In the genomic region with DNA sequence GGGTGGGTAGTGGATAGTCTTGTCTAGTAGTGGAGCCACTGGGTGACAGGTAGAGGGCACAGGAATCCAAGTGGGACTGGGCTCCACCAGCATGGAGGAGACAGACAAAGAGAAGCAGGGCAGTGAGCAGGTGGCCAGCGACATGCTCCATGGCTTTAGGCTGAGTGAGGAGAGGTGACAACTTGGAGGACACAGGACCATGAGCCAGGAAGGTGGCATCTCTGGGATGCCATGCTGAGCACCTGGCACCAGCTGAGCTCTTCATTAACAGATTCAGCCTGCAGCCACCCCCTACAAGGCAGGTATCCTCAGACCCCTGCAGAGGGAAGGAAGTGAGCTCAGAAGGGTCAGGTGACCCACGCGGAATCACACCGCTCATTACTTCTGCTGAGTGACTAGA, we compare ENCODE assay signal across 25 mouse cellular contexts.
DNase-seq lines count a peak whose midpoint lies in the region; ATAC-seq and TF ChIP-seq lines count a peak whose summit lies in the region.
"Had no signal": no experiment of that assay in that cellular context is flagged by ENCODE, and none has a peak within 500 bp of the region (broad histone marks: within the 10 kb centered on the region; RNA-seq: fewer than 3 reads in every experiment).

No protein-coding gene starts in this region.

- no peak for ATAC-seq in intestine, embryonic 14.5 days (replicated peaks; ENCODE audit: low FRiP score, low TSS enrichment, low read depth)
- no peak for ATAC-seq in intestine, postnatal 0 days
- ATAC-seq in forebrain, embryonic 14.5 days, result no peak
- ATAC-seq: forebrain, embryonic 15.5 days; intestine, embryonic 15.5 days had no signal

- no peaks in the 10 kb centered on the region for H3K36me3 ChIP-seq in intestine, embryonic 14.5 days (ENCODE audit: control insufficient read depth, insufficient read depth, low read length)
- H3K36me3 ChIP-seq in intestine, postnatal 0 days (ENCODE audit: control insufficient read depth, insufficient read depth), result no peaks in the 10 kb centered on the region
- H3K36me3 ChIP-seq in forebrain, embryonic 14.5 days (ENCODE audit: control insufficient read depth, insufficient read depth, low read length), result no peaks in the 10 kb centered on the region
- H3K36me3 ChIP-seq: embryonic facial prominence, embryonic 12.5 days; forebrain, embryonic 15.5 days; heart, embryonic 12.5 days; intestine, embryonic 15.5 days; liver, embryonic 13.5 days had no signal

- no peak overlapping the region for H3K4me2 ChIP-seq in intestine, embryonic 14.5 days (ENCODE audit: low read length)
- no peak overlapping the region for H3K4me2 ChIP-seq in intestine, postnatal 0 days (replicated peaks; ENCODE audit: low read depth)
- no peak overlapping the region for H3K4me2 ChIP-seq in forebrain, embryonic 14.5 days (ENCODE audit: low read length)
- H3K4me2 ChIP-seq: embryonic facial prominence, embryonic 12.5 days; forebrain, embryonic 15.5 days; heart, embryonic 12.5 days; hindbrain, embryonic 14.5 days; intestine, embryonic 15.5 days; liver, embryonic 13.5 days; midbrain, embryonic 11.5 days had no signal

- H3K4me3 ChIP-seq in intestine, embryonic 14.5 days (ENCODE audit: low read depth, low read length), result no peak overlapping the region
- no peak overlapping the region for H3K4me3 ChIP-seq in intestine, postnatal 0 days (ENCODE audit: low read depth, low read length)
- no peak overlapping the region for H3K4me3 ChIP-seq in forebrain, embryonic 14.5 days (ENCODE audit: low read depth, low read length)
- H3K4me3 ChIP-seq: embryonic facial prominence, embryonic 12.5 days; forebrain, embryonic 15.5 days; heart, embryonic 12.5 days; intestine, embryonic 15.5 days; layer of hippocampus, adult 2 months; liver, embryonic 13.5 days had no signal

- peak; percentile 44 for DNase-seq in intestine, embryonic 14.5 days (ENCODE audit: low spot score)
- DNase-seq in cerebellum, adult 11-12 months, result peak; percentile 62
- peak; percentile 10 for DNase-seq in cerebellum, adult 8-10 months
- peak; percentile 42 to 51 for DNase-seq in cerebellum, postnatal 36 days
- no peak for DNase-seq in forebrain, embryonic 14.5 days (ENCODE audit: low spot score)
- no peak for DNase-seq in right cerebral cortex, postnatal 36 days (ENCODE audit: low spot score in 2 of 2)
- DNase-seq: adrenal gland, adult 8-10 months; gastrocnemius, postnatal 10 days; heart, adult 18-20 months; heart, postnatal 10 days; kidney, postnatal 25 days; layer of hippocampus, postnatal 36 days; liver, embryonic 13.5 days; lung, adult 2 months; lung, postnatal 14 days; right cerebral cortex, postnatal 14 days; spleen, adult 18-20 months had no signal

- H3K9me3 ChIP-seq in intestine, embryonic 14.5 days (ENCODE audit: control insufficient read depth, low read length), result no peaks in the 10 kb centered on the region
- no peaks in the 10 kb centered on the region for H3K9me3 ChIP-seq in intestine, postnatal 0 days (ENCODE audit: control insufficient read depth)
- no peaks in the 10 kb centered on the region for H3K9me3 ChIP-seq in forebrain, embryonic 14.5 days (replicated peaks; ENCODE audit: control insufficient read depth, low read length)
- H3K9me3 ChIP-seq: embryonic facial prominence, embryonic 12.5 days; forebrain, embryonic 15.5 days; heart, embryonic 12.5 days; intestine, embryonic 15.5 days; liver, embryonic 13.5 days had no signal

- WGBS in intestine, embryonic 14.5 days, result 87% methylated on average over 4 of the region's 4 CpGs
- 69% methylated on average over 4 of the region's 4 CpGs for WGBS in intestine, postnatal 0 days
- WGBS in forebrain, embryonic 14.5 days, result 88% methylated on average over 4 of the region's 4 CpGs

- no peak overlapping the region for H3K9ac ChIP-seq in intestine, embryonic 14.5 days (ENCODE audit: low read length)
- no peak overlapping the region for H3K9ac ChIP-seq in intestine, postnatal 0 days (ENCODE audit: low read depth, low read length)
- no peak overlapping the region for H3K9ac ChIP-seq in forebrain, embryonic 14.5 days (ENCODE audit: low read length)
- H3K9ac ChIP-seq: embryonic facial prominence, embryonic 12.5 days; forebrain, embryonic 15.5 days; heart, embryonic 12.5 days; hindbrain, embryonic 14.5 days; intestine, embryonic 15.5 days; liver, embryonic 13.5 days had no signal

- no peak overlapping the region for H3K27ac ChIP-seq in intestine, embryonic 14.5 days (ENCODE audit: low read depth)
- no peak overlapping the region for H3K27ac ChIP-seq in intestine, postnatal 0 days (ENCODE audit: low read depth, low read length)
- no peak overlapping the region for H3K27ac ChIP-seq in forebrain, embryonic 14.5 days (ENCODE audit: low read depth, low read length)
- H3K27ac ChIP-seq: embryonic facial prominence, embryonic 12.5 days; forebrain, embryonic 15.5 days; hindbrain, embryonic 14.5 days; intestine, embryonic 15.5 days; layer of hippocampus, adult 2 months; liver, embryonic 13.5 days had no signal

- H3K4me1 ChIP-seq in intestine, embryonic 14.5 days (replicated peaks; ENCODE audit: control insufficient read depth, insufficient read depth, low read length), result no peaks in the 10 kb centered on the region
- H3K4me1 ChIP-seq in intestine, postnatal 0 days (replicated peaks; ENCODE audit: control insufficient read depth, insufficient read depth, low read length), result no peaks in the 10 kb centered on the region
- no peaks in the 10 kb centered on the region for H3K4me1 ChIP-seq in forebrain, embryonic 14.5 days (ENCODE audit: control insufficient read depth, insufficient read depth, low read length)
- H3K4me1 ChIP-seq: embryonic facial prominence, embryonic 12.5 days; forebrain, embryonic 15.5 days; heart, embryonic 12.5 days; intestine, embryonic 15.5 days; liver, embryonic 13.5 days had no signal

- no peaks in the 10 kb centered on the region for H3K27me3 ChIP-seq in intestine, embryonic 14.5 days (replicated peaks; ENCODE audit: control insufficient read depth, insufficient read depth, low read length)
- H3K27me3 ChIP-seq in intestine, postnatal 0 days (replicated peaks; ENCODE audit: control insufficient read depth, insufficient read depth, low read length), result no peaks in the 10 kb centered on the region
- no peaks in the 10 kb centered on the region for H3K27me3 ChIP-seq in forebrain, embryonic 14.5 days (replicated peaks; ENCODE audit: control insufficient read depth, insufficient read depth, low read length)
- H3K27me3 ChIP-seq: forebrain, embryonic 15.5 days; heart, embryonic 12.5 days; liver, embryonic 13.5 days had no signal

- TF ChIP-seq CTCF in intestine, postnatal 0 days (IDR thresholded peaks at IDR 0.05; ENCODE audit: low read depth), result no peak

Comparison
In these comparisons a context has a peak if more than half of its experiments do, and no peak if none do; other contexts are left out.
1. DNase-seq: peak in intestine, embryonic 14.5 days (single experiment), cerebellum, adult 11-12 months (single experiment), cerebellum, adult 8-10 months (single experiment) and cerebellum, postnatal 36 days (2 of 2); none in forebrain, embryonic 14.5 days (single experiment) and right cerebral cortex, postnatal 36 days (0 of 2).